Mouse (Mus musculus) embryonic facial prominence, embryonic 13.5 days (tissue): ENCODE data around the gene Olfr1339. TPM values are rescaled to one million over a fixed set of nuclear protein-coding genes. Genes with fewer than 3 reads are reported as not detected.

Experiments used
- ATAC-seq: fragments of 200-750 bp; cut with Nextera tagmentation; 2 replicates; pipeline ENCODE4 v1.8.0; 2017; ENCODE audit warnings: low read depth; ENCODE audit not compliant: insufficient number of reproducible peaks, insufficient read depth, low FRiP score, low TSS enrichment
- H3K27ac ChIP-seq: fragments of 300-500 bp; sonication (generic); 2 replicates; pipeline ENCODE4 v1.5.1; 2015; ENCODE audit warnings: moderate library complexity, mild to moderate bottlenecking, inconsistent platforms
- H3K27me3 ChIP-seq: fragments of 300-500 bp; sonication (generic); 2 replicates; pipeline ENCODE4 v1.6.1; 2015; ENCODE audit warnings: mild to moderate bottlenecking, inconsistent platforms
- H3K36me3 ChIP-seq: fragments of 300-500 bp; sonication (generic); 2 replicates; pipeline ENCODE4 v1.6.1; 2015; ENCODE audit warnings: mild to moderate bottlenecking, inconsistent platforms
- H3K4me1 ChIP-seq: fragments of 300-500 bp; sonication (generic); 2 replicates; pipeline ENCODE4 v1.6.1; 2015; ENCODE audit warnings: inconsistent platforms
- H3K4me2 ChIP-seq: fragments of 300-500 bp; sonication (generic); 2 replicates; pipeline ENCODE4 v1.6.1; 2015; ENCODE audit warnings: moderate library complexity, mild to moderate bottlenecking, inconsistent platforms
- H3K4me3 ChIP-seq: fragments of 300-500 bp; sonication (generic); 2 replicates; pipeline ENCODE4 v1.5.1; 2015; ENCODE audit warnings: mild to moderate bottlenecking, inconsistent platforms
- H3K9ac ChIP-seq: fragments of 300-500 bp; sonication (generic); 2 replicates; pipeline ENCODE4 v1.6.1; 2015; ENCODE audit warnings: mild to moderate bottlenecking, inconsistent platforms
- H3K9me3 ChIP-seq: fragments of 300-500 bp; sonication (generic); 2 replicates; pipeline ENCODE4 v1.6.1; 2016; ENCODE audit warnings: inconsistent platforms
- WGBS: fragments of 180-500 bp; shearing (Covaris S2); methylation state at CpG from one replicate; pipeline ENCODE4 v1.1.7; 2015; ENCODE audit warnings: mixed read lengths; 5-methylcytosine and 5-hydroxymethylcytosine counted together
- polyA plus RNA-seq: library from polyadenylated mRNA; unstranded; fragments of >200 nt; fragmentation: Nextera tagmentation; extraction: Ambion mirVana; gene quantifications from 2 replicates; pipeline ENCODE4 v1.2.1, GENCODE M21; 2015

Olfr1339 gene
- polyA plus RNA-seq, 1 experiment from 2014 or later, result not detected

- H3K27me3 ChIP-seq, result peaks cover 45% of the 10 kb centered on the region
- no peak overlapping the region for H3K4me3 ChIP-seq
- H3K27ac ChIP-seq, result no peak overlapping the region
- no peak overlapping the region for H3K4me2 ChIP-seq
- no peaks in the 10 kb centered on the region for H3K4me1 ChIP-seq
- H3K36me3 ChIP-seq, result no peaks in the 10 kb centered on the region
- no peak overlapping the region for H3K9ac ChIP-seq
- WGBS, result 5% methylated on average over 16 of the region's 16 CpGs
- no peak for ATAC-seq
- H3K9me3 ChIP-seq, result peaks cover 7% of the 10 kb centered on the region
These were observed 9.9 kb downstream of the Olfr1339 start for GRCm38 (mm10) chr4:118741881-118742280.

- no peak for ATAC-seq
- Histone ChIP-seq H3K9ac (no peak within 1 kb of the TSS), H3K27ac (no peak within 1 kb of the TSS), H3K9me3 (no peaks in the 10 kb centered on the region), H3K4me2 (no peak within 1 kb of the TSS), H3K36me3 (no peaks in the 10 kb centered on the region), H3K4me1 (no peaks in the 10 kb centered on the region), H3K4me3 (no peak within 1 kb of the TSS), H3K27me3 (no peaks in the 10 kb centered on the region)
- WGBS, result 79% methylated on average over 1 of the region's 1 CpGs
These were observed 26.7 kb downstream of the Olfr1339 start, which contains the start of gene Olfr1338 for GRCm38 (mm10) chr4:118758637-118759036. Gene Olfr1338 (minus strand): TSS chr4:118758737.

GRCm38 (mm10) chr4:118782486-118782885 is 50.5 kb downstream of the Olfr1339 start, which contains the start of gene Olfr1337:
Gene Olfr1337 (minus strand): TSS chr4:118782586.
- WGBS, result 77% methylated on average over 2 of the region's 2 CpGs
- H3K27ac ChIP-seq, result no peak within 1 kb of the TSS

More at GRCm38 (mm10) chr4:118782486-118782885, 50.5 kb downstream of the Olfr1339 start, which contains the start of gene Olfr1337:
- H3K4me3 ChIP-seq, result no peak within 1 kb of the TSS
- no peak within 1 kb of the TSS for H3K9ac ChIP-seq
- no peaks in the 10 kb centered on the region for H3K27me3 ChIP-seq
- H3K4me1 ChIP-seq, result no peaks in the 10 kb centered on the region
- ATAC-seq, result no peak
- H3K36me3 ChIP-seq, result no peaks in the 10 kb centered on the region
- no peaks in the 10 kb centered on the region for H3K9me3 ChIP-seq
- H3K4me2 ChIP-seq, result no peak within 1 kb of the TSS

Other genes with a start within 250 kb of the Olfr1339 start
- 19.4 and 19.6 TPM in 2 replicates for gene Tie1, start 242.1 kb upstream of the Olfr1339 start, polyA plus RNA-seq
- 4.1 and 5.0 TPM in 2 replicates for gene 2610528J11Rik, start 205.2 kb upstream of the Olfr1339 start, polyA plus RNA-seq
- gene Tmem125, start 188.1 kb upstream of the Olfr1339 start, polyA plus RNA-seq, result 2.8 and 3.2 TPM in 2 replicates
- gene Cfap57, start 111.4 kb upstream of the Olfr1339 start, polyA plus RNA-seq, result 0.17 and 0.22 TPM in 2 replicates
- 141 and 164 TPM in 2 replicates for gene Ebna1bp2, start 111.4 kb upstream of the Olfr1339 start, polyA plus RNA-seq
- gene Olfr62, start 73.2 kb upstream of the Olfr1339 start, polyA plus RNA-seq, result not detected in 2 replicates
- 0.19 and 0.20 TPM in 2 replicates for gene Olfr1342, start 39.4 kb upstream of the Olfr1339 start, polyA plus RNA-seq
- 0.07 TPM in 1 of 2 replicates, not detected in the other for gene Olfr1341, start 28.7 kb upstream of the Olfr1339 start, polyA plus RNA-seq
- gene Olfr1340, start 12.0 kb upstream of the Olfr1339 start, polyA plus RNA-seq, result not detected in 2 replicates
- 0.08 TPM in 1 of 2 replicates, not detected in the other for gene Olfr1338, start 26.6 kb downstream of the Olfr1339 start, polyA plus RNA-seq
- gene Olfr1337, start 50.4 kb downstream of the Olfr1339 start, polyA plus RNA-seq, result not detected in 2 replicates
- gene Olfr1335, start 77.8 kb downstream of the Olfr1339 start, polyA plus RNA-seq, result not detected in 2 replicates
- not detected in 2 replicates for gene Olfr1333, start 104.1 kb downstream of the Olfr1339 start, polyA plus RNA-seq
- gene Olfr1331, start 132.5 kb downstream of the Olfr1339 start, polyA plus RNA-seq, result not detected in 2 replicates
- gene Olfr1330, start 156.4 kb downstream of the Olfr1339 start, polyA plus RNA-seq, result 0.07 TPM in 1 of 2 replicates, not detected in the other
- gene Olfr1329, start 185.3 kb downstream of the Olfr1339 start, polyA plus RNA-seq, result not detected in 2 replicates
- gene Olfr1328, start 206.4 kb downstream of the Olfr1339 start, polyA plus RNA-seq, result 0.06 TPM in 1 of 2 replicates, not detected in the other
- gene Lao1, start 229.4 kb downstream of the Olfr1339 start, polyA plus RNA-seq, result not detected in 2 replicates